Mouse (Mus musculus): ENCODE results near the gene Inpp5k. TPM values are rescaled to one million over a fixed set of nuclear protein-coding genes. Genes with fewer than 3 reads are reported as not detected.
"Not testable (repeated sequence)": the region's sequence is repeated elsewhere in the genome, so short reads cannot be mapped to it uniquely, and the experiment has no call there.

Inpp5k gene
- polyA plus RNA-seq, 1 experiment from 2014 or later = 18.9 TPM

GRCm38 (mm10) chr11:75595816-75596215 lies 35.0 kb upstream of the Inpp5k start:
- peaks cover 22% of the 10 kb centered on the region for H3K4me1 ChIP-seq
- no peak overlapping the region for H3K4me3 ChIP-seq
- no peaks in the 10 kb centered on the region for H3K27me3 ChIP-seq (replicated peaks)
- H3K9ac ChIP-seq = no peak overlapping the region
- H3K36me3 ChIP-seq = peaks cover 89% of the 10 kb centered on the region
- H3K9me3 ChIP-seq = no peaks in the 10 kb centered on the region
- no peak overlapping the region for H3K27ac ChIP-seq (replicated peaks)
- WGBS = 83% methylated on average over 7 of the region's 7 CpGs
- no peak; the same call in 1 of the 2 replicates for ATAC-seq (ENCODE audit: extremely low read depth, insufficient number of reproducible peaks, low FRiP score, low TSS enrichment)
- no peak overlapping the region for H3K4me2 ChIP-seq

- Histone ChIP-seq H3K9ac (peak overlapping the region; percentile 29), H3K4me3 (no peak overlapping the region), H3K36me3 (peaks cover 91% of the 10 kb centered on the region), H3K4me1 (peaks cover 22% of the 10 kb centered on the region), H3K27me3 (replicated peaks) (no peaks in the 10 kb centered on the region), H3K9me3 (no peaks in the 10 kb centered on the region), H3K27ac (replicated peaks) (peak overlapping the region; percentile 33), H3K4me2 (no peak overlapping the region)
- ATAC-seq (ENCODE audit: extremely low read depth, insufficient number of reproducible peaks, low FRiP score, low TSS enrichment) = no peak
- WGBS = 61% methylated on average over 3 of the region's 3 CpGs
These were observed 34.0 kb upstream of the Inpp5k start for GRCm38 (mm10) chr11:75596726-75597255.

- Histone ChIP-seq H3K4me3 (no peak overlapping the region), H3K27me3 (replicated peaks) (no peaks in the 10 kb centered on the region), H3K9ac (no peak overlapping the region), H3K4me2 (no peak overlapping the region), H3K9me3 (no peaks in the 10 kb centered on the region), H3K36me3 (peaks cover 91% of the 10 kb centered on the region), H3K4me1 (peaks cover 22% of the 10 kb centered on the region), H3K27ac (replicated peaks) (peak overlapping the region; percentile 18; the same call in 1 of the 2 replicates)
- no peak for ATAC-seq (ENCODE audit: extremely low read depth, insufficient number of reproducible peaks, low FRiP score, low TSS enrichment)
- WGBS = 89% methylated on average over 6 of the region's 6 CpGs
These were observed 32.8 kb upstream of the Inpp5k start for GRCm38 (mm10) chr11:75598004-75598403.

GRCm38 (mm10) chr11:75599802-75600201 lies 31.0 kb upstream of the Inpp5k start:
- H3K36me3 ChIP-seq = peaks cover 90% of the 10 kb centered on the region
- 92% methylated on average over 17 of the region's 17 CpGs for WGBS
- not testable (repeated sequence) for H3K4me2 ChIP-seq

GRCm38 (mm10) chr11:75604826-75605225 lies 26.0 kb upstream of the Inpp5k start:
- H3K9me3 ChIP-seq = no peaks in the 10 kb centered on the region
- no peak overlapping the region for H3K4me2 ChIP-seq
- 77% methylated on average over 5 of the region's 5 CpGs for WGBS
- peaks cover 7% of the 10 kb centered on the region for H3K4me1 ChIP-seq
- no peak overlapping the region for H3K9ac ChIP-seq
- no peak overlapping the region for H3K4me3 ChIP-seq
- no peak for ATAC-seq (ENCODE audit: extremely low read depth, insufficient number of reproducible peaks, low FRiP score, low TSS enrichment)
- peaks cover 95% of the 10 kb centered on the region for H3K36me3 ChIP-seq
- H3K27ac ChIP-seq (replicated peaks) = no peak overlapping the region
- H3K27me3 ChIP-seq (replicated peaks) = no peaks in the 10 kb centered on the region

More at GRCm38 (mm10) chr11:75599802-75600201, 31.0 kb upstream of the Inpp5k start:
- H3K4me1 ChIP-seq = peaks cover 22% of the 10 kb centered on the region
- H3K27ac ChIP-seq (replicated peaks); H3K27me3 ChIP-seq (replicated peaks); H3K9me3 ChIP-seq; ATAC-seq (ENCODE audit: extremely low read depth, insufficient number of reproducible peaks, low FRiP score, low TSS enrichment); H3K4me3 ChIP-seq; H3K9ac ChIP-seq: not testable (repeated sequence)

GRCm38 (mm10) chr11:75605318-75605717 lies 25.5 kb upstream of the Inpp5k start:
- no peak overlapping the region for H3K27ac ChIP-seq (replicated peaks)
- H3K9ac ChIP-seq = no peak overlapping the region
- H3K36me3 ChIP-seq = peaks cover 95% of the 10 kb centered on the region
- 40% methylated on average over 1 of the region's 1 CpGs for WGBS
- ATAC-seq (ENCODE audit: extremely low read depth, insufficient number of reproducible peaks, low FRiP score, low TSS enrichment) = no peak
- no peaks in the 10 kb centered on the region for H3K27me3 ChIP-seq (replicated peaks)
- H3K4me1 ChIP-seq = peaks cover 7% of the 10 kb centered on the region
- H3K9me3 ChIP-seq = no peaks in the 10 kb centered on the region
- H3K4me3 ChIP-seq = no peak overlapping the region
- H3K4me2 ChIP-seq = no peak overlapping the region

- H3K27ac ChIP-seq (replicated peaks) = no peak overlapping the region
- H3K9ac ChIP-seq = no peak overlapping the region
- no peak for ATAC-seq (ENCODE audit: extremely low read depth, insufficient number of reproducible peaks, low FRiP score, low TSS enrichment)
- H3K9me3 ChIP-seq = no peaks in the 10 kb centered on the region
- 93% methylated on average over 5 of the region's 5 CpGs for WGBS
- H3K4me3 ChIP-seq = no peak overlapping the region
- no peaks in the 10 kb centered on the region for H3K27me3 ChIP-seq (replicated peaks)
- no peak overlapping the region for H3K4me2 ChIP-seq
- H3K36me3 ChIP-seq = peaks cover 95% of the 10 kb centered on the region
- peaks cover 7% of the 10 kb centered on the region for H3K4me1 ChIP-seq
These were observed 22.0 kb upstream of the Inpp5k start for GRCm38 (mm10) chr11:75608776-75609175.

GRCm38 (mm10) chr11:75610021-75610420 lies 20.8 kb upstream of the Inpp5k start:
- Histone ChIP-seq H3K27me3 (replicated peaks) (no peaks in the 10 kb centered on the region), H3K27ac (replicated peaks) (no peak overlapping the region), H3K36me3 (peaks cover 96% of the 10 kb centered on the region), H3K4me1 (peaks cover 7% of the 10 kb centered on the region), H3K4me2 (no peak overlapping the region), H3K4me3 (no peak overlapping the region), H3K9ac (no peak overlapping the region), H3K9me3 (no peaks in the 10 kb centered on the region)
- ATAC-seq (ENCODE audit: extremely low read depth, insufficient number of reproducible peaks, low FRiP score, low TSS enrichment) = no peak
- WGBS = 60% methylated on average over 2 of the region's 2 CpGs

- 100% methylated on average over 1 of the region's 1 CpGs for WGBS
- Histone ChIP-seq H3K27me3 (replicated peaks) (no peaks in the 10 kb centered on the region), H3K9me3 (no peaks in the 10 kb centered on the region), H3K4me2 (no peak overlapping the region), H3K9ac (no peak overlapping the region), H3K36me3 (peaks cover 95% of the 10 kb centered on the region), H3K27ac (replicated peaks) (no peak overlapping the region), H3K4me3 (no peak overlapping the region), H3K4me1 (no peaks in the 10 kb centered on the region)
- ATAC-seq (ENCODE audit: extremely low read depth, insufficient number of reproducible peaks, low FRiP score, low TSS enrichment) = no peak
These were observed 16.0 kb upstream of the Inpp5k start for GRCm38 (mm10) chr11:75614769-75615168.

GRCm38 (mm10) chr11:75615556-75615955 lies 15.2 kb upstream of the Inpp5k start:
- Histone ChIP-seq H3K27ac (replicated peaks) (no peak overlapping the region), H3K27me3 (replicated peaks) (no peaks in the 10 kb centered on the region), H3K4me1 (no peaks in the 10 kb centered on the region), H3K4me3 (no peak overlapping the region), H3K4me2 (no peak overlapping the region), H3K9me3 (no peaks in the 10 kb centered on the region), H3K9ac (no peak overlapping the region), H3K36me3 (peaks cover 95% of the 10 kb centered on the region)
- no peak for ATAC-seq (ENCODE audit: extremely low read depth, insufficient number of reproducible peaks, low FRiP score, low TSS enrichment)
- WGBS = 76% methylated on average over 2 of the region's 2 CpGs

GRCm38 (mm10) chr11:75619133-75619532 lies 11.7 kb upstream of the Inpp5k start:
- Histone ChIP-seq H3K9ac (no peak overlapping the region), H3K4me3 (no peak overlapping the region), H3K9me3 (no peaks in the 10 kb centered on the region), H3K4me2 (no peak overlapping the region), H3K27me3 (replicated peaks) (no peaks in the 10 kb centered on the region), H3K27ac (replicated peaks) (no peak overlapping the region), H3K4me1 (peaks cover 33% of the 10 kb centered on the region), H3K36me3 (peaks cover 81% of the 10 kb centered on the region)
- 79% methylated on average over 5 of the region's 5 CpGs for WGBS
- no peak for ATAC-seq (ENCODE audit: extremely low read depth, insufficient number of reproducible peaks, low FRiP score, low TSS enrichment)

- H3K27ac ChIP-seq (replicated peaks) = peak overlapping the region; percentile 51; the same call in 1 of the 2 replicates
- H3K9me3 ChIP-seq = no peaks in the 10 kb centered on the region
- H3K4me3 ChIP-seq = no peak overlapping the region
- 81% methylated on average over 12 of the region's 12 CpGs for WGBS
- no peak overlapping the region for H3K9ac ChIP-seq
- peaks cover 77% of the 10 kb centered on the region for H3K36me3 ChIP-seq
- no peaks in the 10 kb centered on the region for H3K27me3 ChIP-seq (replicated peaks)
- peaks cover 44% of the 10 kb centered on the region for H3K4me1 ChIP-seq
- no peak for ATAC-seq (ENCODE audit: extremely low read depth, insufficient number of reproducible peaks, low FRiP score, low TSS enrichment)
- H3K4me2 ChIP-seq = no peak overlapping the region
These were observed 10.5 kb upstream of the Inpp5k start for GRCm38 (mm10) chr11:75620136-75620780.
